Mouse (Mus musculus) embryo, embryonic 11 days (tissue): ENCODE data around the gene Fam196a.
A peak's percentile ranks its signal among the peaks of the same experiment; 100 is the strongest.

ENCODE experiments used
- DNase-seq: peaks from one replicate; pipeline ENCODE4 v3.0.0-alpha.2; 2015

Gene Fam196a

DNA sequence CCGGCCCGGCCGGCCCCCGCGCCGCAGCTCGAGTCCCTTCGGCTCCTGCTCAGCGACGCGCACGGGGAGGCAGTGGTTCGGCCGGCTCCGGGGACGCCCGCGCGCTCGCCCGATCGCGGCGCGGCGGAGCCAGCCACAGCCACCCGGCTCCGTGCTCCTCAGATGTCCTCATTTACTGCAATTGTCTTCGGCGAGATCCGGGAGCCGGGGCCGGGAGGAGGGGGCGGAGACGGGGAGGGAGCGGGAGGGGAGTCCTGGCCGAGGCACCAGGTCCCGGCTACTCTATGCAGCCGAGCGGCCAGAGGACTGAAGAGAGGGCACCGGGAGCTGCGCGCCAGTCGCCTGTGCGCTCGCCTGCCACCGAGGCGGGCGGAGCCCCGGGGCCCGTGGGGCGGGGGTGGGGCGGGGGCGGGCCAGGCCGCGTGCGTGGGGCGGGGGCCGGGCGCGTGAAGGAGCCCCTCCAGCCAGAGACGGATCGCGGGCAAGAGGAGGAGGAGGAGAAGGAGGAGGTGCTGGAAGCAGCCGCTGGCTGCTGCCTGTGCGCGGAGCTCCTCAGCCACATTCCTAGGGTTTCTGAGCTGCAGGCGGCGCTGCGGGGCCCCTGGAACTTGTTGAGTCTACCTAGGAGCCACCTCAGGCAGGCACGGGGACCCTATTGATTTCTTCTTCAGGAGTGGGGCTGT lies at the start of gene Fam196a:
TSS of gene Fam196a (minus strand) at position 504 of the 683 bp plus-strand sequence.
- peak; percentile 81 for DNase-seq

DNA sequence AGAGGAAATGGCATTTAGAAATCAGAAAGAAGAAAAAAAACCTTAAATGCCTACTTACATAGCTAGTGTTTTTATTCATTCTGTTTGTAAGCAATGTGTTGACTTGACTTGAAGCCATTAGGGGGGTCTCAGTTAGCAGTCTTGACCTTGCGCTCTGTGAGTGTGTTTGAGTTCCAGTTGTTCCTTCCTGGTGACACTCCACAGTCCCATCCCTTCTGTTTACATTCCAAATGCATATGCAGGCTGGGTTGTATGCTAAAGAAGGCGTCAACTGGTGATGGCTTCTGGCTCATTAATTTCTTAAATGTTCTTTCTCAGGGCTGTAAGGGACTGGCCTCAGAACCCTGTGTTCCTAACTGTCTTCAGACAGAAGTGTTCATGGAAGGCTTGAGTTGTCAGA lies 23.4 kb upstream of the Fam196a start:
- no peak for DNase-seq

DNA sequence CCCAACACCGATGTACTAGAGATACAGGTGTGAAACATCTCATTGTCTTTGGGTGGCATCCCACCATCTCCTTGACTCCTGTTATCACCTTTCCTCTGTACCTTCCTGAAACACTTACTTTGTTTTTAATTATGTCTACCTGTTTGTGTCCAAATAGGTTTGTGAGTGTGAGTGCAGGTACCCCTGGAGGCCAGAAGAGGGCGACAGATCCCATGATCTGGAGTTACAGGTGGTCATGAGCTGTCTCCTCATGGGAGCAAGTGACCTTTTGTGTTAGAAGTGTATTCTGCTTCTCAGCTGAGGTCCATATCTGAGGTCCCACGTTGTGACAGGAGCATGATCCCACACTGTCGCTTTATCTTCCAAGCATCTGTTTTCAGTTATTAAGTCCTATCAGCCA lies 22.6 kb upstream of the Fam196a start:
- DNase-seq, result peak; percentile 34

DNA sequence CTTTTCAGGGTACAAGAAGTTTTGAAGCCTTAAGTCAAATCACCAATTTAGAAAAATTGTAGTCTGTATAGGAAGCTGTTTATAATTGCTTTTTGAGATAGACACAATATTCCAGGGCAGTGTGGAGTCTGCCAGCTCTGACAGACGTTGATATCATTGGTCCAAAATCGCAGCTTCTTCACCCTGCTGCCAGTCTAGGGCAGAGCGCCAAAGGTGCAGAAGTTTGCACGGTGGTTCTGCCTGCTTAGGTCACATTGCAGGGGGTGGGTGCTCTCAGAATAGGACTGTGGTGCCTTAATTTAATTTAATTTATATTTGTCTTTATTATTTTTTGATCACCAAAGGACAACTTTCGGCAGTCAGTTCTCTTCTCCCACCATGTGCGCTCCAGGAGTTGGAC lies 20.9 kb upstream of the Fam196a start:
- no peak for DNase-seq

DNA sequence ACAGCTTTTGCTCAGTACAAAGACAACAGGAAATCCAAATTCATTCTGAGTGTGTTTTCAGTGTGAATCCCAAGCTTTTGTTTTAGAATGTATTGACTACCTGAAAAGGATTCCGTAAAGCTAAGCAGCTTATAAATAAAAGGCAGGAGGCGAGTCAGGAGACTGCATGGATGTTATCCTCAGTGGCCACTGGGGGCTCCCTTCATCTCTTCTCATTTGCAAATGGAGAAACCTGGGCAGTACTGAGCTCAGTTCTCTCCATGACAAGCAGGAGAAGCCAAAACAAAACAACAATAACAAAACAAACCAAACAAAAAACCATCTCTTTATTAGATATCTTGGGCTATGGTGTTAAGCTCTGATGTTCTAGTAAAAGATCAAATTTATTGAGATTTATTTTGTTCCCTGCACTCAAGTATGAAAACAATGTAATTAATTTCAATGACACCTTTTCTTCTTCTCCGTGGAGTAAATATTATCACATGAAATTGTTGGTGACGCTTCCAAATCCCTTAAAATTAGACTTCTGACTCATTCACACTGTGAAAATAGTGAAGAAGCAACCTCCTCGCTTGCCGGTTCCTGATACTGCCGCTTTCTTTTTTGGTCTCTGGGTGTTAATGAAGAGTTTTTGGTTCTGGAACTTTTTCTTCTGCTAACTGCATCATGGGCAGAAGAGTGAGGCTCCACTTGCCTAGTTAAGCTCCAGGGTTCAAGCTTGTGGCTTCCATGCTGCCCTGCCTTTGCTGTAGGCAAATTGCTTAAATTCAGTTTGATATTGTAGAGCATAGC lies 7.9 kb upstream of the Fam196a start:
- peak; percentile 20 for DNase-seq

DNA sequence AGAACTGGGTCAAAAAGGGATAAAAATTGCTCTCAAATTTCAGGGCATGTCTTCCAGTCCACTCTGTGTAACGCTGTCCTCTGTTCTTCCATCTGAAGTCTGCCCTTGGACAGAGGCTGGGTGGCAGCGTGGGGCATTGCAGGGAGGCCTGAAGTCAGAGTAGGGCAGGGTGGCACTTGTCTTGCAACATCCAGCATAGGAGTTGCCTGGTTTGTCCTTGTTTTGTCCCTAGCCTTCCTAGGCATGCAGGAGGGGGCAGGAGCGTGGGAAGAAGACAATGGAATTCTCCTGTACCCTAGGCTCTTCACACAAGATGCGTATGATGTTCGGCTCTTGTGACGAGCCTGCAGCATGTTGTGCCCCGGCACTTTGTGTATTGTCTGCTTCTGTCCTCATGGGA lies 5.5 kb upstream of the Fam196a start:
- no peak for DNase-seq

DNA sequence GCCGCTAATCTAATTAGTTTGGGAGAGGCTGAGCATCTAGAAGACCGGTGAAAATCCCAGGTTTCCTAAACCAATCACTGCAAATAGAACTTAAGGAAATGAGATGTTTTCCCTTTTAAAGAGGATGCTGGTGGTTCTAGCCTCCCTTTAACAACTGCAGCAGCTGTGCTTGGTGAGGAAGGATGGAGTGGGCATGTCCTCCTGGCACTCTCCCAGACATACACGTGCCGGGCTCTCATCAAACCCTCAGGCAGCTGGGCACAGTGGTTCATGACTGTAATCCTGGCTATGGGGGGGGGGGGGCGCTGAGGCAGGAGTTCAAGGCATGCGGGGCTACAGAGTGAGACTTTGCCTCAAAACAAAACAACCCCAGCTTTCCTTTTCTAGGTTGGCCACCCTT lies 4.8 kb upstream of the Fam196a start:
- DNase-seq, result no peak

DNA sequence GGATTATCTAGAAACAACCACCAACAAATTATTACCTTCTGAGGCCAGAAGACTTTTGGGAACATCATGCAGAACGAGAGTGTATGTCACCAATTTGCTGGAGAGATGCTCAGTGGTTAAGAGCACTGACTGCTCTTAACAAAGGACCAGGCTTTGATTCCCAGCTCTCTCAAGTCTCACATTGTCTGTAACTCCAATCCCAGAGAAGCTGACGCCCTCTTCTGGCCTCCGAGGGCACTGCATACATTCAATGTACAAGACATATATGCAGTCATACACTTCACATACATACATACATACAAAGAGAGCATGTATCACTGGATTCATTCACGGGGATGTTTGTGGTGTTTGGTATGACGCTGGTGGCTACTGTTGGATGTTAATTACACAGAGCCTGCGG lies 3.7 kb upstream of the Fam196a start:
- DNase-seq, result no peak

DNA sequence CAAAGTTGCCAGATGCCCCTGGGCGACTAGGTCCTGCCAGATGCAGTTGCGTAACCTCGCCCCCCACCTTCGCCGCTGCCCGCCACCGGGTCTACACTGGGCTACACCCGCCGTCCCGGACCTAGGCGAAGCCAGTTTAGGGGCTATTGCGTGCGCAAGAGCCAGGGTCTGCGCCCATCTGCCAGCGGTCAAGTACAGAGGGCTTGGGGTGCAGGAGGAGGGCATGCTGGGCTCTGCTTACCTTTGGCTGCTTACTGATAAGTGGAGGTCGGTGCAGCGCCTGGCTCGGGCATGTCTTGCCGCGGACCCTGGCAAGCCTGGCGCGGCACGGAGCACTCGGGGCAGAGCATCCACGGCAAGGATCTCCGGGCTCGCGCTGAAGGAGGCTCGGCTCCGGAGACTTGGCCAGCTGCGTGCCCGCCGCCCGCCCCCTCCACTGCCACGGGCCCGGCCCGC lies 731 bp downstream of the Fam196a start:
- DNase-seq, result peak; percentile 34

DNA sequence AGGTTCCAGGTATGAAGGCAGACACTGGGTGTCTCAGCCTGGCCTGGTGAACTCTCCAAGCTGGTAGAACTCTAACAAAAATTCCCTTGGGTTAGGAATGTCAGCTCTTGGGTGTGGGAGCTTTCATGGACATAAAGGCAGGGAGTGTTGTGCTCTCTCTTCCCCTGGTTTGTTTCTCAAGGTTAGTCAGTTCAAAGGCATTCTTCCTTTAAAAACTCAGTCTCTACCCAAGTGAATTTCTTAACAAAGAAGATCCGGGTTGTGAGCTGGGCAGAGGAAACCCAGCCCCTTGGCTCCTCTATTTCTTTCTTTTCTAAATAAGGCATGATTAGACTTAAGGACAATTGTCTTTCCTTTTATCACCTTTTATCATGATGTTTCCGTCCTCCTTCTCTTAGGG lies 6.3 kb downstream of the Fam196a start:
- no peak for DNase-seq

DNA sequence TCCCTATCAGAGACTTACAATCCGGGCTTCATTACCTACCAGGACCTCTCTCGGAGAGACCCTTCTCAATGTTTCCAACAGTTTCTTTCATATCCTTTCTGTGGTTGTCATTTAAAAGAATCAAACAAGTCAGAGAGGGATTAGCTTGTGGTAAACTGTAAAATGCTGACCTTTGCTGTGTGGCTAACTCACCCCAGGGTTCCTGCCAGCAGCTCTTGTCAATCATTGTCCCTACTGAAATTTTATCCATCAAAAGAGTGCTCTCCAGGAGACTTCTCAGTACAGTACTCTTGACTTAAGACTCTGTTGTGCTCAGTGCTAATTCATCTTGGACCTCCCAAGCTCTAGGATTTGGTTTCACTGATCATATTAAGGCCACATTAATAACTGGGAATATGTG lies 36.2 kb downstream of the Fam196a start:
- DNase-seq, result no peak

DNA sequence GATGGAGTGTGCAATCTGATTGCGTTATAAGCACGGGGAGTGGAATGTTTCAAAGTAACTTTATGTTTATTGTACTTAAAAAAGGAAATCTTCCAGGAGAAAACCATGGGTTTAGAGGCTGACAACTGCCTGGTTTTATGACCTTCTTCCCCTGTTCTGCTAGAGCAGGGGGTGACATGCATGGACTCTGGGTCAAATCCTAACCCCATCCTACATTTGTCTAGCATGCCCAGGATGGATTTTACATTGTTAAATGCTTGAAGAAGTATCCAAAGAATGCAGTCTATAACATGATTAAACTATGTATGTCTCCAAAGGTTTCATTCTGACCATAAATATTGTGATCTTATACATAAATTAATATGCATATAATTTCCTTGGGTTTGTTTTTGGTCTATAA lies 38.8 kb downstream of the Fam196a start:
- no peak for DNase-seq

DNA sequence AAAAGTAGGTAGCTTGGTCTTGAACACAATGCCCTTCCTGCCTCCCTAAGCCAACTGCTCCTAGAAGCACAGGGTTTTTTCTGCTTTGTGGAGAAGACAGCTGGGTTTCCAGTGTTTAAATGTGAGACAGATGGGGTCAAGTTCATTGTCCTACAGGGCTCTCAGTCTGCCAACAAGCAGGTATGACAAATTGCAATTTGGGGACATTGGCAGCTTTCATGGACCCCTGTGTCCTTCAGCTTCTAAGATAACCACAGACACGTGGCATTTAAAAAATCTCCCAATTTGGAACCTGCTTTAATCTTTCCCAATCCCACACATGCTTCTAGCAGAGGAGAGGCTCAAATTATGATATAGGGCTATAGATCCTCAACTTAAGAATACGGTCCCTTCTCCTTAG lies 43.6 kb downstream of the Fam196a start:
- no peak for DNase-seq

DNA sequence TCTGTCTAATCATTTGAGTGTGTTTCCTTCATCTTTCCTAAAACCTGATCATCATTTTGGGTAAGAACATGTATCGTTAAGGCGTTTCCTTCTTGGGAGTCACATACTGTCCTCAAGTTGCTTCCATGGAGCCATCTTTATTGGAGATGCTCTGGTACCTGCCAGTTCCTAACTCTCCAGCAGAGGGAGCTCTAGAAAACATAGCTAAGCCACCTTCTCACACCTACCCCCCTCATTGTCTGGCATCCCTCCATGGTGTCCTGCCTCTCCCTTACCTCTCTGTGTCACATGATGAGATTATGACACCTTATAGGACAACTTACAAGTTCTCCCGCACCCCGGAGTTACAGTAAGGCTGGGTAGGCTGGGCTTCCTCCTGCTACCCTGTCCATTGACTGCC lies 45.3 kb downstream of the Fam196a start:
- DNase-seq, result peak; percentile 33

DNA sequence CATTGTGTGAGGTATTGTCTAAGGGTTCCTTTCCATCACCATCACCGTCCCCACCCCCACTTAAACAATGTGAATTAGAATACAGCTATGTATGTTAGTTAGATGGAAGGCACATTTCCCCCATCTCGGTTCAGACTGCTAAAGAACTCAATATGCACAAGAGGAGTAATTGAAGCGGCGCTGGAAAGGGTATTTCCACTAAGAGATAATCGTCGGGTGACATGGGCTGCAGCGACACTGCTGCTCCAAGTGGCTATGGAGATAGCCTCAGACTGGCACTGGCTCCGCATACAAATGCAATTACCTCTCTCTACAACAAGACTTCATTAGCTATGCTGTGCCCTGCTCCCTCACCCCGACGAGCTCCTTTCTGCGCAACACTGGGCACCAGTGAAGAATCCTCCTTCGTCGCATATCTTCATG lies 45.8 kb downstream of the Fam196a start:
- DNase-seq, result no peak

DNA sequence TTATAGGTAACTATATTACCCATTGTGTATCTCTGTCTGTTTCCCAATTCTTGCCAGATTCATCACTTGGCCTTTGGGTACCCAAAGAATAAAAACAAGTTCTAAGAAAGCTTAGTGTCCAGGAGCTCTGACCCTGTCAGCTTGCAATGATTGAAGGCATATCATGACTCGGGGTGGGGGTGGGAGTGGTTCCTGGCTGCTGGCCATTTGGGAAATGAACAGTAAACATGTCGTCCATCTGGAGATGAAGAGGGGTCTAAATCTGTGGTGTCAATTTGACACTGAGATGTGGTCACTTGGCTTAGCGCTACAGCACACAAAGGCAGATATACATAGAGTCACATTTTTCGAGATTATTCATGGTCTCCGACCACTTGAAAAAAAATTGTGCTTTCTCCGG lies 54.7 kb downstream of the Fam196a start:
- no peak for DNase-seq

DNA sequence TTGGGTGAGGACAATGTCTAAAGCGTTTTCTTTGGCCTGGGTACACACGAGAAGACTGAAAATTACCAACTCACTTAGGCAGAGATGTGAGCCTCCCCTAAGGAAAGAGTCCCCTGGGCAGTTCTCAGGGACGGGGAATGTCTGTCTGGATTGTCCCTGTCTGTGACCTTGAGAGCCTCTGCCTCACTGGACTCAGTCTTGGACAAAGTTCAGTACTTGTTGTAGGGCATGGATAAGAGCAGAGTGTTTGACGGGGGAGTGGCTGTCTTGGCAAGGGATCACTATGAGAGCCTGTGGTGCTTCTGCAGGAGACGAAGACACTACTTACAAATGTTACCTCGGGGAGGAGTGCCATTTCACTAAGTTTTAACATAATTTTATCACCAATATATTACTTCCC lies 57.8 kb downstream of the Fam196a start:
- DNase-seq, result no peak

DNA sequence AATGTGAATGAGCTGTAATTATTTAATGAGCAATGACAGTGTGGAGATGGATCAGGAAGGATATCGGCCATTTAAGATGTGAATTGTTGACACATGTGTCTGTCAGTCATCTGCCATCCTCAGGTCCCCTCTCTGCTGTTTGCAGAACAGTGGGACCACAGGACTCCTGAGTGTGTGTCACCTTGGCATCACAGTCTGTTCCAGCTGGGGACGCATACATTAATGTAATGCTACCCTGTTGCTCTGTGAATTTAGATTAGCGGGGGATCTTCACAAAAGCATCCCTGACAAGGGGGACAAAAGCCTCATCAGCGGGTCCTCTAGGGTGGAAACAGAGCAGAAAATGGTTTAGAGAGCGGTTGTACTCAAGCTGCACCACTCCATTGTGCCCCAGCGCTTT lies 59.2 kb downstream of the Fam196a start:
- DNase-seq, result peak; percentile 18

DNA sequence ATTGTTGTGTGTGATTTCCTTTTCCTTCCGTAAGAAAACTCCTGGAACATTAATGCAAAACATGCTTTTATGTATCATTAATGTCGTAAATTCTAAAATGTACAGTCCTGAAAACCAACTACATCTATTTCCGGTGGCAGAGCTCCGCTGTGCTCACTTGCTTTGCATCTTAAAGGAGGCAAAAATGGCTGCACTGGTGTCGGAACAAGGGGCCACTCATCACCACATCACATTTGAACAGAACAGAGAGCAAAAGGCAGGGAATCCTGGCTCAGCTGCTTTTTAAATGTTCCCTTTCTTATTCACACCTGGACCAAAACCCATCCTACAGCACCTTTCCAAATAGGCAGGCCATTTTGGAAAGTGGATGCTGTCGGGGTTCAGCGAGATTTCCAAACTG lies 65.2 kb downstream of the Fam196a start:
- no peak for DNase-seq

DNA sequence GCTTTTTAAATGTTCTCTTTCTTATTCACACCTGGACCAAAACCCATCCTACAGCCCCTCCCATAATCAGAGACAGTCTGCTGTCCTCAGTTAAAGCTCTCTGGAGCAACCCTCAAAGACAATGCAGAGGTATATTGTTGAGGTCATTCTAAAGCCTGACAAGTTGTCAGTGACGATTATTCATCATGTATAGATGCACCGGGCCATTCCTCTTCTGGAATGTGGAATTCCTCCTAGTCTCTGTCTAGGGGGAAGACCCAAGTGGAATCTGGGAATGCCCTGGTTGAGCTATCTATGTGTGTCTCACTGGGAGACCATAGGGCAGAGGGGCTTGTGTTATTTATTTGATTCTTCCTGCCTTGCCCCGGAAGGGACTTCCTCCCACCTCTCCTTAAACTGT lies 65.7 kb downstream of the Fam196a start:
- no peak for DNase-seq

DNA sequence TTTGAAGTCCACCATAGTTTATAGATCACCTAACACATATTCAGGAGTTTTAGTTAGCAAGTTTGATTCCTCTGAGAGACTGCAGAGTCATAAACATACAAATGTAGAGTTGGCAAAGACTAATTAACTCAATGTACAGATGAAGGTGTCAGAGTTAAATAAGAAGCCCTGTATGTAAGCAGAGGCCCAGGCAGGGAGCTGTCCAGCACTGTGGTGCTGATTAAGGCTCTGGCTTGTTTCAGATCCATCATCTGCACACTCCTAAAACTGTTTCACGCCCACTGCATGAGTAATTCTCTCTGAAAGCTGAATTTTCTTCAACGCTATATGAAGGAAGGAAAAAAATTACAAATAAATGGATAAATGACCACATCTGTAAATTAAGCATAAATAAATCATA lies 74.1 kb downstream of the Fam196a start:
- DNase-seq, result peak; percentile 70

DNA sequence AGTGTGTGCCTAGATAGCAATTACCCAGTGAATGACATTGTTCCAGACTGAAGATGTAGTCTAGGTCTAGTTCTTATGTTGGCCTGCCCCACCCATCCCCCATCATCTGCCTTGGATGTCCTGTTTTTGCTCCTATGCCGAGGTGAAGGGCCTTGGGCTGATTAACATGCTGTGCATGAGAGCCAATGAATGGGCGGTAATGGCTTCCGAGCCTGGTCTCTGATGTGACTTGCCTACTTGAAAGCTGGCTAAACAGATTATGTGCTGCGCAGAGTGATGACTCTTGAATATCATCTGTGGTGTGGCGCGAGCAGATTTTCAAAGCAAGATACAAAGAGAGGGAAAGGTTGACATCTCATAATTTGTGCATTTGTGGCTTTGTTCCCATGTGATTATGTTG lies 76.2 kb downstream of the Fam196a start:
- no peak for DNase-seq

DNA sequence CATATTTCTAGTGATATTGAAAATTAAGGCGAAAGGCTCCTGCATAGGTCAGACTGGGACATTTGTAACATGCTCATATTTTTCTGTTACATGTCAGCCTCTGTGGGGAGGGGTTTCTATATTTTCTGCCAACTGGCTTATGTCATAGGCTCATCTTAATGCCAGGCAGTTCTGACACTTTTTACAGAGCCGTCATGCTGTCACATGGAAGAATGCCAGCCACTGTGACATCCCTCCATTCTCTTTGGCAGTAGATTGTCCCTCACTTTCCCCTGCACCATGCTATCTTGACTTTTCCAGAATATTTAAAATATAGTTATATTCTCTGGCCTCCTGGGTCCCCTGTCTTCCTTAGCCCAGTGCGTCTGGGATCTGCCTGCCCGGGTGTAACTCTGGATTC lies 95.5 kb downstream of the Fam196a start:
- DNase-seq, result no peak

DNA sequence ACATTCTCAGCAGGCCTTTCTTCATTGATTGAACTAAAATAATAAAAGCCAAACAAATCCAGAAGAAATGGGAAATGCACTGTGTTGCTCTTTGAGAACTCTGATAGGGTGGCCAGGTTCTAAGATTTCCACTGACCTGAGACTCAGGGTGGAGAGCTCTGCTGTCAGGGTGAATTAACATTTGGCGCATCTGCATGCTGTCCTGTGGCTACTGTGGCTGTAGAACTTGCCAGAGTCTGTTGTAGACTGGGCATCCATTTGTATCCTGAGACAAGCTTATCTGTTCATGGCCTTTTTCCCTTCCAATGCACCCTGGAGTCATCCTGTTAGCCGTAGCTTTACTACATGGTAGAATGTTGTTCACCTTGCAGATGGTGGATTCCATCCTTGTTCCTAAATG lies 98.2 kb downstream of the Fam196a start:
- DNase-seq, result no peak
